Mouse (Mus musculus): ENCODE data around the gene Zer1. TPM values are rescaled to one million over a fixed set of nuclear protein-coding genes. Genes with fewer than 3 reads are reported as not detected.
A peak's percentile ranks its signal among the peaks of the same experiment; 100 is the strongest.

The Zer1 gene
- polyA plus RNA-seq, 1 experiment from 2014 or later: 6.1 TPM

DNA sequence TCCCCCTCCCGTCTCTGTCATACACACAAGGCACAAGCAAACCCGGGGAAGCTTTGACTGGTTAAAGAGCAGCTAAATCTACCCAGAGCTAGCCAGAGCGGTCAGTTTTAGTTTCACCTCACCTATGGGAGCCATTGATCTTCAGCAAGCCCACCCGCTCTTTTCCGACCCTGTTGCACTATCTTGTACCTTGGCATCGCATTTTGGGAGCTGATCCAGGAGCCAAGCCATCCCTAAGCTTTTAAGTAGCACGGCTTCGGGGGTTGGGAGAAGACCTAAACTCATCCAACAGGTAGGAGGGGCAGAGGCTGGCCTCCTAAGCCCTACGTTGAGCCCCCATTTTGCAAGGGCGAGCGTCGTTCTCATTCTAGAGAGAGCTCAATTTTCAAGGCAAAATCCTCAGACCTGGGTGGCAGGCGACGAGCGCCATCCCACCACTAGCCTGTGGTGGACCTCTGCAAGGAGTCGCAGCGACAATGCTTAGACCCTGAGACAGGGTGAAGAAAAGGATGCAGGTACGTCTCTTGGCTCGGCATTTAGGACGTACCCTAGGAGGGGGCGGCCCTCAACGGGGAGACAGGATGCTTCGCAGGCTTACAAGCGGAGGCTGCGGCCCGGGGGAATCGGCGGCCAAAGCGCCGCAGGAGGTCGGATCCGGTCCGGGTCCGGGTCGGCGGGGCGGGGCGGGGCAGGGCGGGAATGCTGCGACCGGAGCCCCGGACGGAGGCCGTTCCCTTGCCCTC is 485 bp downstream of the Zer1 start:
- peak overlapping the region; percentile 88 for H3K4me3 ChIP-seq
- H3K4me2 ChIP-seq: peak overlapping the region; percentile 90

DNA sequence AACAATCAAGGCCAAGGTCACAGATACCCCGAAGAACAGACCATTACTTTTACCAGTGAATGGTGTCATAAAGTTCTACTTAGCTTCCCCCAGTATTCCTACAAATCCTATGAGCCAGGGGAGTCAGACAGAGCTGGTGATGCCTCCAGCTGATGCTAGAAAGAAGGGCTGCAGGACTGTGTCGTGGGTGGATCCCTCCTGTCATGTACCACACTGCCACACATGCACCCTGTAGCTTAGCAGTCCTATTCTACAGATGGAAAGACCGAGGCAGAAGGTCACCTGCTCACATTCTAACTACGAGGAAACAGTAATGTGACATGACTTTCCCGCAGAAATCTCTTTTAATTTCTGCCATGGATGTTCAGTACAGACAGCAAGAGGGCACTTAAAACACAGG is 1.6 kb downstream of the Zer1 start:
- peaks cover 8% of the 10 kb centered on the region; the same call in 1 of the 2 replicates for H3K36me3 ChIP-seq
- no peaks in the 10 kb centered on the region for H3K27me3 ChIP-seq (replicated peaks)
- H3K9ac ChIP-seq: no peak overlapping the region
- 83% methylated on average over 5 of the region's 5 CpGs for WGBS
- ATAC-seq (ENCODE audit: insufficient number of reproducible peaks, low FRiP score): no peak
- no peak overlapping the region; the same call in 1 of the 2 replicates for H3K4me2 ChIP-seq
- H3K4me3 ChIP-seq: 0 out of 2 replicates have a peak overlapping the region, but pooled peaks have one; percentile 88
- no peaks in the 10 kb centered on the region for H3K9me3 ChIP-seq (replicated peaks)
- H3K27ac ChIP-seq (ENCODE audit: poor library complexity, severe bottlenecking): no peak overlapping the region
- peaks cover 19% of the 10 kb centered on the region for H3K4me1 ChIP-seq (replicated peaks)

More for the DNA sequence above, 485 bp downstream of the Zer1 start:
- ATAC-seq (ENCODE audit: insufficient number of reproducible peaks, low FRiP score): peak; percentile 62; the same call in 1 of the 2 replicates
- Histone ChIP-seq H3K9ac (peak overlapping the region; percentile 93), H3K9me3 (replicated peaks) (no peaks in the 10 kb centered on the region), H3K36me3 (peaks cover 8% of the 10 kb centered on the region; the same call in 1 of the 2 replicates), H3K27me3 (replicated peaks) (no peaks in the 10 kb centered on the region), H3K4me1 (replicated peaks) (peaks cover 19% of the 10 kb centered on the region), H3K27ac (ENCODE audit: poor library complexity, severe bottlenecking) (peak overlapping the region; percentile 86)
- WGBS: 2% methylated on average over 37 of the region's 44 CpGs

DNA sequence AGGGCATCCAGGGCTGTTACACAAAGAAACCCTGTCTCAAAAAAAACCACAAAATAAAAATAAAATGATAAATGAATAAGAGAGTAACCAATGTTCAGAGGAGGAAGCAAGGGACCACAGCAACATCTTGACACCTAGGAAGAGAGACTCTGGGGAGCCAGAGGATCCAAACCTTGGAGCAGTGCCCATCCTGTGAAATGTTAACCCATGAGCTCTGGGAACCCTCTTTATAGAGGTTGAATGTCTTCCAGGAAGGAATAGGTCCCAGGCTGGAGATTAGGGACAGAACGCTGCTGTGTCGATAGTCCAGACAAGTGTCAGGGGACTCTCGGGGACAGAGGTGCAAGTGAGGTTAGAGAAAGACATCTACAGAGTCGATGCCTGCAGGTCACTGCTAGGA is 4.1 kb downstream of the Zer1 start:
- H3K27ac ChIP-seq (ENCODE audit: poor library complexity, severe bottlenecking): no peak overlapping the region
- no peaks in the 10 kb centered on the region for H3K27me3 ChIP-seq (replicated peaks)
- 79% methylated on average over 4 of the region's 4 CpGs for WGBS
- ATAC-seq (ENCODE audit: insufficient number of reproducible peaks, low FRiP score): no peak
- H3K36me3 ChIP-seq: peaks cover 8% of the 10 kb centered on the region; the same call in 1 of the 2 replicates
- H3K4me2 ChIP-seq: no peak overlapping the region
- H3K4me3 ChIP-seq: no peak overlapping the region
- no peaks in the 10 kb centered on the region for H3K9me3 ChIP-seq (replicated peaks)
- H3K9ac ChIP-seq: no peak overlapping the region
- H3K4me1 ChIP-seq (replicated peaks): peaks cover 19% of the 10 kb centered on the region

DNA sequence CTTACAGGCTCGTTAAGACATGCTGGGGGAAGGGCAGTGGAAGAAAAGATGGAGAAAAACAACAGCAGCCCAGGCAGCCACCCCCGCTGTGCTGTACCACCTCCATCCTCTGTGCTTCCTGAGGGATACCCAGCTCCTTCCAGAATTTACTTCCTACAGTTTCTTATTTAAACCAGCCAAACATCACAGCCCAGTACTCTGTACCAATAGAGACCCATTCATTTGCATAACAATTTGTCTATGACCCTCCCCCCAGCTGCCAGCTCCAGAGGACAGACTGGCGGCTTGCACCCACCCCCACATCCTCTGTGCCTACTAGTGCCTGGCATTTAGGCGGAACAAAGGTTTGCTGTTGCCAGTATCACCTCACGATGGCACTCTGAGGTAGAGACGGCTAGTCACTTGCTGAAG is 4.7 kb downstream of the Zer1 start:
- no peak for ATAC-seq (ENCODE audit: insufficient number of reproducible peaks, low FRiP score)
- no peaks in the 10 kb centered on the region for H3K9me3 ChIP-seq (replicated peaks)
- WGBS: 43% methylated on average over 6 of the region's 6 CpGs
- no peak overlapping the region for H3K4me2 ChIP-seq
- H3K36me3 ChIP-seq: peaks cover 8% of the 10 kb centered on the region; the same call in 1 of the 2 replicates
- no peak overlapping the region for H3K9ac ChIP-seq
- H3K4me1 ChIP-seq (replicated peaks): peaks cover 13% of the 10 kb centered on the region
- H3K4me3 ChIP-seq: no peak overlapping the region
- no peaks in the 10 kb centered on the region for H3K27me3 ChIP-seq (replicated peaks)
- no peak overlapping the region for H3K27ac ChIP-seq (ENCODE audit: poor library complexity, severe bottlenecking)

DNA sequence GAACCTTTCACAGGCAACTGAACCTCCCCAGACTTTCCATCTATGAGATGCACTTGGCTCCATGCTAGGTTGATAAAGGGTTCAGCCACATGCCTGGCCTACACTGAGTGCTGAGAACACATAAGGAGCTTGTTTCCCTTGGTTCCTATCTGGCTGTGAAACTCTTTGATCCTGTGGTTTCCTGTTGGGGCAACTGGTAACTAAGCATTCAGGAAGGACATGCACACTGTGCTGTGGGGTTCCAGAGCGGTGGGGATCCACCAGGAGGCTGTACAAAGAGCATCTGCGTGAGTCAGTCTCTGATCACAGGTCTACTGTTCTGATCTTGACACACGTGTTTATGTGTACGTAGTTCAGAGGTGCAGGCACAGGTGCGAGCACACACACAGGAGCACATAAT is 11.8 kb downstream of the Zer1 start:
- Histone ChIP-seq H3K4me2 (no peak overlapping the region), H3K4me1 (replicated peaks) (peaks cover 7% of the 10 kb centered on the region; the same call in 1 of the 2 replicates), H3K4me3 (no peak overlapping the region), H3K27ac (ENCODE audit: poor library complexity, severe bottlenecking) (no peak overlapping the region), H3K9ac (no peak overlapping the region), H3K36me3 (peaks cover 49% of the 10 kb centered on the region), H3K9me3 (replicated peaks) (no peaks in the 10 kb centered on the region), H3K27me3 (replicated peaks) (no peaks in the 10 kb centered on the region)
- ATAC-seq (ENCODE audit: insufficient number of reproducible peaks, low FRiP score): no peak
- 69% methylated on average over 5 of the region's 5 CpGs for WGBS

DNA sequence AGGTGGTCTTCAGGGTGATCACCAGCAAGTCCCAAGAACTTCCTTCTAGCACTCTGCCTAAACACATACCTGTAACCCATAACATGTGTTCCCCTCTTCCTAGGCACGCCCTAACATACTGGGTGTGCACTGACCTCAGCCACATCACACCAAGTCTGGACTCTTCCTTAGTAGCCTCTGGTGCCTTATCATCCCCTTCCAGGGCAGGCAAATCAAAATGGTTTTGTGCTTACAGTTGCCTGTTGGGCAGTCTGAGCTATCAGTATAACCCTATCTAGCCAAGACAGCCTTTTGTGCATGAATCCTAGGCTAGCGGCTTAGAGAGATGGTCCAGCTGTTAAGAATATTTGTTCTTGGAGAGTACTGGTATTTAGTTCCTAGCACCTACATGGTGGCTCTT is 12.9 kb downstream of the Zer1 start:
- H3K4me1 ChIP-seq (replicated peaks): peaks cover 7% of the 10 kb centered on the region; the same call in 1 of the 2 replicates
- no peak overlapping the region for H3K4me3 ChIP-seq
- no peak for ATAC-seq (ENCODE audit: insufficient number of reproducible peaks, low FRiP score)
- H3K9ac ChIP-seq: no peak overlapping the region
- H3K9me3 ChIP-seq (replicated peaks): no peaks in the 10 kb centered on the region
- 75% methylated on average over 2 of the region's 2 CpGs for WGBS
- H3K36me3 ChIP-seq: peaks cover 59% of the 10 kb centered on the region
- no peak overlapping the region for H3K4me2 ChIP-seq
- H3K27ac ChIP-seq (ENCODE audit: poor library complexity, severe bottlenecking): no peak overlapping the region
- no peaks in the 10 kb centered on the region for H3K27me3 ChIP-seq (replicated peaks)

DNA sequence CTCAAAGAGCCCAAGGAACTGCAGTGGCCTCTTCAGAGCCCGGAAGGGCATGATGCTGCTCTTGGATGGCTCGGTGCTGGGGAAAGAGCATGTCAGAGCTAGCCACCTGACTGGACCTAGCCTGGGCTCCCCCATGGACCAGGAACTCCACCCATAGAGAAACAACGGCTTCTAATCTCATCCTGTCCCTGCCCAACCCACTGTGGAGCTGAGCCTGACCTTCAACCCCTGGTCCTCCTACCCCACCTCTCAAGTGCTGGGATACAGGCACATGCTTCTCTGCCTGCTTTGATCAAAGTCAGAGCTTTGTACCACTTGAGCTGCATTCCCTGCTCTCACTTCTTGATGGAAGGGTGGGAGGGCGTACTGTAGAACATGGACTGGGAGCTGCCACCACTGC is 16.1 kb downstream of the Zer1 start:
- Histone ChIP-seq H3K27me3 (replicated peaks) (no peaks in the 10 kb centered on the region), H3K4me1 (replicated peaks) (peaks cover 7% of the 10 kb centered on the region; the same call in 1 of the 2 replicates), H3K4me2 (no peak overlapping the region), H3K4me3 (no peak overlapping the region), H3K27ac (ENCODE audit: poor library complexity, severe bottlenecking) (no peak overlapping the region), H3K9ac (no peak overlapping the region), H3K9me3 (replicated peaks) (no peaks in the 10 kb centered on the region), H3K36me3 (peaks cover 84% of the 10 kb centered on the region)
- ATAC-seq (ENCODE audit: insufficient number of reproducible peaks, low FRiP score): no peak
- WGBS: 66% methylated on average over 4 of the region's 4 CpGs

DNA sequence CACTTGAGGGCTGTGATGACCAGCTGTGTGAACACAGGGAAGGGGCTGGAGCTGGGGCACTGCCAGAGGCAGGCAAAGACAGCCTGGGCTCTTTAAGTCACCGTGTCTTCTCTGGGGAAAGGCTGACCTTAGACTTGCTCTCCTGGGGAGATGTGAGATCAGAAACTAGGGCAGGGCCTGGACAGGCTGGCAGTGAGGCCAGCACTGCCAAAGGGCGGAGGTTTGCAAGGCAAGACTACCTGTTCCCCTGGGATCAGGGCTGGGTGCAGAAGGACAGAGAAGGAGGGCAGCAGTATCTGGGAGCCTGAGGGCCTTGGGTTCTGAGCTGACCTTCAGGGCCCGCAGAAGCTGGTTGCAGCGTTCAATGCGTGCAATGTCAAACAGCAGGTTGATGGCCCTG is 16.7 kb downstream of the Zer1 start:
- Histone ChIP-seq H3K9me3 (replicated peaks) (no peaks in the 10 kb centered on the region), H3K4me2 (no peak overlapping the region), H3K4me1 (replicated peaks) (peaks cover 7% of the 10 kb centered on the region; the same call in 1 of the 2 replicates), H3K9ac (no peak overlapping the region), H3K27ac (ENCODE audit: poor library complexity, severe bottlenecking) (no peak overlapping the region), H3K36me3 (peaks cover 84% of the 10 kb centered on the region), H3K27me3 (replicated peaks) (no peaks in the 10 kb centered on the region), H3K4me3 (no peak overlapping the region)
- ATAC-seq (ENCODE audit: insufficient number of reproducible peaks, low FRiP score): no peak
- WGBS: 88% methylated on average over 5 of the region's 5 CpGs

DNA sequence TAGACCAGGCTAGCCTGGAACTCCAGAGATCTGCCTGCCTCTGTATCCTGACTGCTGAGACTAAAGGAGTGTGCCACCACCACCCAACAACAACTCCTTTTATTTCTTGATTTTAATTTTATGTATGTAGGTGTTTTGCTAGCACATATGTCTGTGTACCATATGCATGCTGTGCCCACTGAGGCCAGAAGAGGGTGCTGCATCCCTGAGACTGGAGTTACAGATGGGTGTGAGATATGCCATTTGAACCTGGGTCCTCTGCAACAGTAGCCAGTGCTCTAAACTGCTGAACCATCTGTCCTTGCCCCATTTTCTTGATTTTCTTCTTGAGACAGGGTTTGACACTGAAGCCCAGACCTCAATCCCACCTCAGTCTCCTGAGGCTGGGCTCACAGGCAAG is 18.0 kb downstream of the Zer1 start:
- ATAC-seq (ENCODE audit: insufficient number of reproducible peaks, low FRiP score): no peak
- Histone ChIP-seq H3K4me3 (no peak overlapping the region), H3K27me3 (replicated peaks) (no peaks in the 10 kb centered on the region), H3K36me3 (peaks cover 88% of the 10 kb centered on the region), H3K4me2 (no peak overlapping the region), H3K4me1 (replicated peaks) (peaks cover 7% of the 10 kb centered on the region; the same call in 1 of the 2 replicates), H3K9ac (no peak overlapping the region), H3K27ac (ENCODE audit: poor library complexity, severe bottlenecking) (no peak overlapping the region), H3K9me3 (replicated peaks) (no peaks in the 10 kb centered on the region)

DNA sequence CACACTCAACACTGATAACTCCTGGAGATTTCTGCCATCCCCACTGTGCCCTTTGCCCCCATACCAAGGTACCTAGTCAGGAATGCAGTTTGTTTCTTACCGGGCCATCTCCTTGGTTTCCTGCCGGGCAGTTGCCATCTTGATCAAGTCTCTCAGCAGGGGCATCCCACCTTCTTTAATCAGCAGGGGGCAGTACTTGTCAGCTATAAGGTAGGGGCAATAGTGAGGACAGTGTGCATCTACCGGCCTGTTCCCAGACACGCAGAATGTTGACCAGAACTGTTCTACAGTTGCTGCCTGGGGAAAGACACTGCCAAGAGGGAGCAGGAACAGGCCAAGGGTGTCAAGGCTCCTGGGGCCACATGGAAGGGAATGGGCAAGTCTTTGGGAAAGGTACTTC is 24.2 kb downstream of the Zer1 start:
- Histone ChIP-seq H3K4me2 (no peak overlapping the region), H3K27me3 (replicated peaks) (no peaks in the 10 kb centered on the region), H3K36me3 (peaks cover 69% of the 10 kb centered on the region), H3K9ac (no peak overlapping the region), H3K4me1 (replicated peaks) (no peaks in the 10 kb centered on the region), H3K4me3 (no peak overlapping the region), H3K27ac (ENCODE audit: poor library complexity, severe bottlenecking) (no peak overlapping the region), H3K9me3 (replicated peaks) (no peaks in the 10 kb centered on the region)
- 66% methylated on average over 4 of the region's 4 CpGs for WGBS
- ATAC-seq (ENCODE audit: insufficient number of reproducible peaks, low FRiP score): no peak

DNA sequence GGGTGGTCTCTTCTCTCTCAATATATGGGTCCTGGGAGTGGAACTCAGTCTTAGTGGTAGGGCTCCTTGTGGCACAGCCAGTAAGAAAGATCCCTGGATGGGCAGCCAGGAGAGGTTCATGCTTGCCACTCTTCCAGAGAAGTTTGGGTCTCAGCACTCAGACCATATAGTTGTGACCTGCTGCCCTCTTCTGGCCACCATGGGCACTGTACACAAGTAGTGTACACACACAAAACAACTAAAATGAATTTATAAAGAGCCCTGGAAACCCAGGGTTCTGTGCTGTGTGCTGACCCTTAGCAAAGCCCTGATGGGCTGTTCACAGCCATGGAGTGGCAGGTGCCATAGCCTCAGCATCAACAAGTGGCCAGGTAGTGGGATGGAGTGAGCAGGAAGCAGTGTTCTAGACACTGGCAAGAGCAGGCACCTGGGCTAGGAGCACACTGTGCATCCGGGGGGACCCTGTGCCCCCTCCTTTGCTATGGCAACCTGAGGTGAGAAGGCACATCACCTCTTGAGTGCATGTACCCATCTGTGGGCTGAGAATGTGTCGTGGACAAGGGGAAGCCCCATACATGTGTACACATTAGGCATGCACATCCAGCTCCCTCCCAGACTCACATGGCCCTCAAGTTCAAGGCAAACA is 28.4 kb downstream of the Zer1 start:
- no peak overlapping the region for H3K4me2 ChIP-seq
- peaks cover 20% of the 10 kb centered on the region for H3K4me1 ChIP-seq (replicated peaks)
- no peak overlapping the region for H3K9ac ChIP-seq
- no peak for ATAC-seq (ENCODE audit: insufficient number of reproducible peaks, low FRiP score)
- H3K27ac ChIP-seq (ENCODE audit: poor library complexity, severe bottlenecking): no peak overlapping the region
- H3K9me3 ChIP-seq (replicated peaks): no peaks in the 10 kb centered on the region
- H3K4me3 ChIP-seq: no peak overlapping the region
- H3K27me3 ChIP-seq (replicated peaks): no peaks in the 10 kb centered on the region
- 85% methylated on average over 2 of the region's 2 CpGs for WGBS
- H3K36me3 ChIP-seq: peaks cover 43% of the 10 kb centered on the region
